Comparison of ENCODE assay signal across 23 mouse cellular contexts in the genomic region with DNA sequence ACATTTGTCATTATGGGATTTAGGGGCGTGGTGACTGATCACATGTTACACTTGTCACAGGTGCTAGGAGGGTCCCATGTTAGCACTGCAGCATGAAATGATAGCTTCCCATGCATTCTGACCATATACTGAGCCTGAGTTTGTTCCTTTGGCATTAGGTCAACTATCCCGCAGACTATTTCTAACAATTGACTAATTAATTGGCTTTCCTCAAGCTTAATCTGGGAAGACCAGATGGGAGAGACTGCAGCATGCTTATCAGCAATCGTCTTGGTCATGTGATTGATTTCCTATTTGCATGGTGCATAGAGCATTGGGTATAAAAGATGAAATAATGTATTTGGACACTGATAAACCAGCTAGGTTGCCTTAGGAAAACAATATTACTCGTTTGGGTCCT.
"Had no signal": no experiment of that assay in that cellular context is flagged by ENCODE, and none has a peak within 500 bp of the region (broad histone marks: within the 10 kb centered on the region; RNA-seq: fewer than 3 reads in every experiment).

No protein-coding gene starts in this region.

- DNase-seq: gastrocnemius, postnatal 14 days; gastrocnemius, postnatal 36 days; heart, adult 2 months; heart, postnatal 10 days; kidney, adult 11 months; kidney, adult 2 months; kidney, adult 9 months; kidney, postnatal 14 days; kidney, postnatal 36 days; layer of hippocampus, adult 9-11 months; layer of hippocampus, postnatal 36 days; left cerebral cortex, postnatal 4 days had no signal

- H3K36me3 ChIP-seq: heart, embryonic 12.5 days; hindbrain, embryonic 13.5 days; hindbrain, embryonic 15.5 days; kidney, embryonic 15.5 days; limb, embryonic 13.5 days; limb, embryonic 15.5 days; liver, embryonic 12.5 days had no signal

- H3K4me3 ChIP-seq: heart, adult 2 months; heart, embryonic 12.5 days; hindbrain, embryonic 13.5 days; hindbrain, embryonic 15.5 days; kidney, embryonic 15.5 days; limb, embryonic 13.5 days; limb, embryonic 15.5 days; liver, embryonic 12.5 days had no signal

- ATAC-seq: hindbrain, postnatal 0 days; intestine, embryonic 16.5 days; liver, embryonic 12.5 days had no signal

- H3K27ac ChIP-seq: heart, adult 2 months; hindbrain, embryonic 13.5 days; hindbrain, embryonic 15.5 days; hindbrain, postnatal 0 days; kidney, embryonic 15.5 days; kidney, postnatal 0 days; limb, embryonic 13.5 days; limb, embryonic 15.5 days; liver, embryonic 12.5 days; liver, embryonic 14.5 days had no signal

- H3K9me3 ChIP-seq: heart, embryonic 12.5 days; kidney, embryonic 15.5 days; limb, embryonic 13.5 days; limb, embryonic 15.5 days; liver, embryonic 12.5 days had no signal

- H3K27me3 ChIP-seq: heart, embryonic 12.5 days; hindbrain, embryonic 13.5 days; hindbrain, embryonic 15.5 days; kidney, embryonic 15.5 days; limb, embryonic 13.5 days; limb, embryonic 15.5 days; liver, embryonic 12.5 days had no signal

- H3K4me1 ChIP-seq: hindbrain, embryonic 13.5 days; kidney, embryonic 15.5 days; limb, embryonic 13.5 days; liver, embryonic 12.5 days had no signal
